Mouse (Mus musculus): ENCODE measurements around the gene Hnf4a. TPM values are rescaled to one million over a fixed set of nuclear protein-coding genes. Genes with fewer than 3 reads are reported as not detected.
A peak's percentile ranks its signal among the peaks of the same experiment; 100 is the strongest.

Gene Hnf4a
- polyA plus RNA-seq, 1 experiment: not detected

DNA sequence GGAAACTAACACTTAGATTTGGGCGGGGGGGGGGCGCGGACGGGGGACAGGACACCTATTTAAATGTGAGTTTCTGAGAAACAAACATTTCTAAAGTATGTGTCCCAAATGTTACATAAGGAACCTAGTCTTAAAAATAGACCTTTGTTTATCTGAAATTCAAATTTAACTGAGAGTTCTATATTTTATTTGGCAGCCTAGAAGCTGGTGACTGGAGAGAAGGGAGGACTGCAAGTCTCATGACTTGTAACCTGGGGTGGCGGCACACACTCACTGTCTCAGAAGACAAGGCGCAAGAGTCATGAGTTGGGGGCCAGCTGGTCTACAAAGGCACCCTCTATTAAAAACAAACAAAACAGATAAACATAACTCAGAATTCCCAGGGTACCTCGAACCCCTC is 94.5 kb downstream of the Hnf4a start:
- Histone ChIP-seq H3K27me3 (ENCODE audit: control insufficient read depth, insufficient read depth, low read length, poor library complexity, severe bottlenecking) (no peaks in the 10 kb centered on the region), H3K9me3 (replicated peaks; ENCODE audit: control insufficient read depth, insufficient read depth, low read length, poor library complexity, severe bottlenecking) (no peaks in the 10 kb centered on the region), H3K4me3 (ENCODE audit: low read depth, low read length) (no peak overlapping the region), H3K4me1 (ENCODE audit: control insufficient read depth, insufficient read depth, low read length) (no peaks in the 10 kb centered on the region), H3K36me3 (ENCODE audit: control insufficient read depth, insufficient read depth, low read length, poor library complexity, severe bottlenecking) (no peaks in the 10 kb centered on the region), H3K27ac (ENCODE audit: insufficient read depth, low read length) (no peak overlapping the region), H3K9ac (ENCODE audit: low read depth, poor library complexity, severe bottlenecking) (no peak overlapping the region)
- TF ChIP-seq CTCF (IDR thresholded peaks at IDR 0.05; ENCODE audit: low read depth, low read length) (no peak), POLR2A (IDR thresholded peaks at IDR 0.05; ENCODE audit: insufficient read depth, low read length) (no peak), EP300 (IDR thresholded peaks at IDR 0.05; ENCODE audit: insufficient read depth, low read depth, low read length) (no peak)

DNA sequence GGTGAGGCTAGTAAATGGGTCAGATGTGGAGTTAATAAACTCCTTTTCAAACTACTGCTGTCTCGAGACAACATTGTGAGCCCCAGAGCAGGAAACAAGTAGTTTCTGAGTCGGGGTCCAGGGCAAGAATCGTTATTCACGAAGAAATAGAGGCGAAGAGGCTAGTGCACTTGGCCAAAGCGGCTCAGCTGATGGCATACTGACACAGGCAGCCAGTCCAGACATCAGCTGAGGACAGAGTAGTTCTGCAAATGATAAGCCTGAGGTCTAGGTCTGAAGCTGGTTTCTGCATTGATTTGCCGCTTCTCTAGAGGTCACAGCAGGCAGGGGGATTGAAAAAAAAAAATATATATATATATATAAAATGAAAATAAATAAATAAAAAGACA is 95.1 kb downstream of the Hnf4a start:
- Histone ChIP-seq H3K9ac (ENCODE audit: low read depth, poor library complexity, severe bottlenecking) (peak overlapping the region; percentile 88), H3K27ac (ENCODE audit: insufficient read depth, low read length) (no peak overlapping the region), H3K4me3 (ENCODE audit: low read depth, low read length) (no peak overlapping the region), H3K4me1 (ENCODE audit: control insufficient read depth, insufficient read depth, low read length) (no peaks in the 10 kb centered on the region), H3K36me3 (ENCODE audit: control insufficient read depth, insufficient read depth, low read length, poor library complexity, severe bottlenecking) (no peaks in the 10 kb centered on the region), H3K9me3 (replicated peaks; ENCODE audit: control insufficient read depth, insufficient read depth, low read length, poor library complexity, severe bottlenecking) (no peaks in the 10 kb centered on the region), H3K27me3 (ENCODE audit: control insufficient read depth, insufficient read depth, low read length, poor library complexity, severe bottlenecking) (no peaks in the 10 kb centered on the region)
- TF ChIP-seq CTCF (IDR thresholded peaks at IDR 0.05; ENCODE audit: low read depth, low read length): no peak
- TF ChIP-seq EP300 (IDR thresholded peaks at IDR 0.05; ENCODE audit: insufficient read depth, low read depth, low read length): no peak
- no peak for TF ChIP-seq POLR2A (IDR thresholded peaks at IDR 0.05; ENCODE audit: insufficient read depth, low read length)

DNA sequence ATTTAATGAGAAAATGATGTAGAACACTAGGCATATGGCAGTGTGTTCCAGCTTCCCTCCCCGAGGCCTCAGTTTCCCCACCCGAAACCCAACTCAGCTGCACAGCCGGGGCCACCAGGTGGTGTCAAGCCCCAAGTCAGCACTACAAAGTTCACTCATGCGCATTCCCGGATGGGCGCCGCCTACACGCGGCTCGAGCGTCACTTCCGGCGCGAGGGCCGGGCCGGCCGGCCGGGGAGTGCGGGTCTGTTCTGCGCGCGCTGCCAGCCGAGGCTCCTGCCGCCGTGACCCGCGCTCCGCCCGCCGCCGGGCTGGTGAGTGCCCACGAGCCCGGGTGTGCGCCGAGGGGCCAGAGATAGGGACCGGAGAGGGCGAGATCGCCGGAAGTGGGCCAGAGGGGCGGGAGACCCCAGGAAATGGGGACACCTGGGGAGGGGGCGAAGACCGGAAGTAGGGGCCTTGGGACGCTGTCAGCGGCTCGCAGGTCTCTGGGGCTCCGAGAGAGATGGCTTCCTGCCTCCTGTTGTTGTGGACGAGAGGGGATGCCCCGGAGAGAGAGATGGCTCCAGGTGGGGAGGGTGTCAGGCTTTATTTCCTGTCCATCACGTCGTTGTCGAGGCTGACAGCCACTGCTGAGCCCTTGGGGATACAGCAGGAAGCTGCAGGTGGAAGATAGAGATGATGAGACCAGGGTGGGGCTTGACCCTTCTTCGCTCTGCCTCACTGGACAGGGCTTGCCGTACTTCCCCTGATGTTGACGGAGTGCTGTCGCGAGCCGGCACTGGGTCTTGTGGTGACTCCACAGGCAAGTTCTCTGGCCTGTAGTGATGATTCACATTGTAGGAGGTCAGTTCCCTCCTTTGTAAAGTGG is 95.7 kb downstream of the Hnf4a start, which contains the start of gene Ttpal:
TSS of gene Ttpal (plus strand) at position 214 of the 871 bp plus-strand sequence.
- no peaks in the 10 kb centered on the region for H3K27me3 ChIP-seq (ENCODE audit: control insufficient read depth, insufficient read depth, low read length, poor library complexity, severe bottlenecking)
- TF ChIP-seq CTCF (IDR thresholded peaks at IDR 0.05; ENCODE audit: low read depth, low read length): peak; percentile 55
- TF ChIP-seq POLR2A (IDR thresholded peaks at IDR 0.05; ENCODE audit: insufficient read depth, low read length): peak; percentile 61
- TF ChIP-seq EP300 (IDR thresholded peaks at IDR 0.05; ENCODE audit: insufficient read depth, low read depth, low read length): no peak
- H3K9ac ChIP-seq (ENCODE audit: low read depth, poor library complexity, severe bottlenecking): peak within 1 kb of the TSS; percentile 88
- no peaks in the 10 kb centered on the region for H3K36me3 ChIP-seq (ENCODE audit: control insufficient read depth, insufficient read depth, low read length, poor library complexity, severe bottlenecking)
- no peak within 1 kb of the TSS for H3K27ac ChIP-seq (ENCODE audit: insufficient read depth, low read length)
- no peaks in the 10 kb centered on the region for H3K4me1 ChIP-seq (ENCODE audit: control insufficient read depth, insufficient read depth, low read length)
- no peaks in the 10 kb centered on the region for H3K9me3 ChIP-seq (replicated peaks; ENCODE audit: control insufficient read depth, insufficient read depth, low read length, poor library complexity, severe bottlenecking)
- H3K4me3 ChIP-seq (ENCODE audit: low read depth, low read length): peak within 1 kb of the TSS; percentile 88

DNA sequence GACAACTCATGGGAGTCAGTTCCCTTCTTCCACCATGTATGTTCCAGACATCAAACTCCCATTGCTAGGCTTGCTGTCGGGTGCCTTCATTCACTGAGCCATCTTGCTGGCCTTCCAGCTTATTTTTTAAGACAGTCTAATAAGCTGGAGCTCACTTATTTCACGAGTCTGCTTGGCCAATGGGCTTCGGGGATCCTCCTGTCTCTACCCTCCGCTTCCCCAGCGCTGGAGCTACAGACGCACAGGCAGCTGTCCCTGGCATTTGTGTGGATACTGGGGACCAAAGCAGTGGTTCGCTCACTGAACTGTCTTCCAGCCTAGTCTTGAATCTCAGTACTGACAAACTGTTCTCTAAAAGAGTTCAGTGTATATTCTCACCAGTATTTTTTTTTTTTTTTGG is 99.6 kb downstream of the Hnf4a start:
- TF ChIP-seq POLR2A (IDR thresholded peaks at IDR 0.05; ENCODE audit: insufficient read depth, low read length) (no peak), CTCF (IDR thresholded peaks at IDR 0.05; ENCODE audit: low read depth, low read length) (no peak)
- Histone ChIP-seq H3K4me1 (ENCODE audit: control insufficient read depth, insufficient read depth, low read length) (no peaks in the 10 kb centered on the region), H3K36me3 (ENCODE audit: control insufficient read depth, insufficient read depth, low read length, poor library complexity, severe bottlenecking) (no peaks in the 10 kb centered on the region)

DNA sequence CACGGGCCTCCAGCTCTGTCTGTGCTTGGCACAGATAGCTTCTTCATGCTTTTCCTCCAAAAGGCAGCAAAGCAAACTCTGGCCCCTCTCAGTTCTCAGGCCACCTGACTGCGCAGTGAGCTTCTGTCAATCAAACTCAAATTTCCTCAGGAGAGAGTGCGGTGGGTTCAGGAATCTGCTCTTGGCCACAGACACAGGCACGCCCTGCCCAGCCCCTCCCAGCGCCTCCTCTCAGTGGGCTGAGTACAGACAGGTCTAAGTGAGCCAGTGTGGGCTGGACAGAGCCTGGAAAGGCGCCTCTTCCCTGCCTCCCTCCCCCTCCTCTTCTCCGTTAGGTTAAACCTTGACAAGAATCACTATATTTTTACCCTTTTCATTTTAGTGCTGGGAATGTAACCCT is 101.4 kb downstream of the Hnf4a start:
- Histone ChIP-seq H3K36me3 (ENCODE audit: control insufficient read depth, insufficient read depth, low read length, poor library complexity, severe bottlenecking) (no peaks in the 10 kb centered on the region), H3K4me1 (ENCODE audit: control insufficient read depth, insufficient read depth, low read length) (no peaks in the 10 kb centered on the region), H3K27me3 (ENCODE audit: control insufficient read depth, insufficient read depth, low read length, poor library complexity, severe bottlenecking) (no peaks in the 10 kb centered on the region), H3K27ac (ENCODE audit: insufficient read depth, low read length) (no peak overlapping the region), H3K4me3 (ENCODE audit: low read depth, low read length) (no peak overlapping the region), H3K9me3 (replicated peaks; ENCODE audit: control insufficient read depth, insufficient read depth, low read length, poor library complexity, severe bottlenecking) (no peaks in the 10 kb centered on the region), H3K9ac (ENCODE audit: low read depth, poor library complexity, severe bottlenecking) (no peak overlapping the region)
- TF ChIP-seq EP300 (IDR thresholded peaks at IDR 0.05; ENCODE audit: insufficient read depth, low read depth, low read length) (no peak), CTCF (IDR thresholded peaks at IDR 0.05; ENCODE audit: low read depth, low read length) (no peak), POLR2A (IDR thresholded peaks at IDR 0.05; ENCODE audit: insufficient read depth, low read length) (no peak)

More for the DNA sequence above, 99.6 kb downstream of the Hnf4a start:
- H3K4me3 ChIP-seq (ENCODE audit: low read depth, low read length): no peak overlapping the region
- no peaks in the 10 kb centered on the region for H3K9me3 ChIP-seq (replicated peaks; ENCODE audit: control insufficient read depth, insufficient read depth, low read length, poor library complexity, severe bottlenecking)
- no peak overlapping the region for H3K9ac ChIP-seq (ENCODE audit: low read depth, poor library complexity, severe bottlenecking)
- no peak overlapping the region for H3K27ac ChIP-seq (ENCODE audit: insufficient read depth, low read length)
- H3K27me3 ChIP-seq (ENCODE audit: control insufficient read depth, insufficient read depth, low read length, poor library complexity, severe bottlenecking): no peaks in the 10 kb centered on the region

DNA sequence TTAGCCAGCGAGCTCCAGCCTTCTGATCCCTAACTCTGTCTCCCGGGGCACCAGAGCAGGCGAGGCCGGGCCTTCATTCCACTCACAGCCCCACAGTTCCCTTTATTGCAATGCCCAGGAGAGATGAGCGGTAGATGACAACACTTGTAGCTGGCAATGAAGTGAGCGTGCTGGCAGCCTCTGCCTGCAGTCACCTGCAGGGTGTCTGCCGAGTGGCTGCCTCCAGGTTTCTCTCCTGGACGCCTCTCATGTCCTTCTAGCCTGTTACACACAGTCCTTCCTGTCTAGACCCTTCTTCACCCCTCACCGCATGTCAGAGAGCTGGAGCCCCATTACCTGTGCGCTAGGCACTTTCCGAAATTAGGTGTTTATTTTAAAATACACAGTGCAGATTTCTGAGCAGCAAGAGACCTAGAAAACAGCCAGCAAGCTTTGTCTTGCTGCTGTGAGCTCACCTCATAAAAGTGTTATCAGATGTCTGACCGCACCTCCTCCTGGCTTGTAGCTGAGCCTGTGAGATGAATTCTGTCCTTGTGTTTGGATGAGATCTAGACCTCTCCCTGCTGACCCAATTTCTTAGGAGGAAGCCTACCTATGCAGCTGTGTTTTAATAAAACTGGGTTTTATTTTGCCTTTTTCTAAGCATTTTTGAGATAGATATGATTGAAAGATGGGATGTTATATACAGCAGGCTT is 102.8 kb downstream of the Hnf4a start:
- no peak overlapping the region for H3K9ac ChIP-seq (ENCODE audit: low read depth, poor library complexity, severe bottlenecking)
- no peaks in the 10 kb centered on the region for H3K4me1 ChIP-seq (ENCODE audit: control insufficient read depth, insufficient read depth, low read length)
- H3K27me3 ChIP-seq (ENCODE audit: control insufficient read depth, insufficient read depth, low read length, poor library complexity, severe bottlenecking): no peaks in the 10 kb centered on the region
- H3K36me3 ChIP-seq (ENCODE audit: control insufficient read depth, insufficient read depth, low read length, poor library complexity, severe bottlenecking): no peaks in the 10 kb centered on the region
- no peak overlapping the region for H3K27ac ChIP-seq (ENCODE audit: insufficient read depth, low read length)
- no peaks in the 10 kb centered on the region for H3K9me3 ChIP-seq (replicated peaks; ENCODE audit: control insufficient read depth, insufficient read depth, low read length, poor library complexity, severe bottlenecking)
- TF ChIP-seq POLR2A (IDR thresholded peaks at IDR 0.05; ENCODE audit: insufficient read depth, low read length) (no peak), CTCF (IDR thresholded peaks at IDR 0.05; ENCODE audit: low read depth, low read length) (no peak), EP300 (IDR thresholded peaks at IDR 0.05; ENCODE audit: insufficient read depth, low read depth, low read length) (no peak)
- H3K4me3 ChIP-seq (ENCODE audit: low read depth, low read length): no peak overlapping the region

All from ES-Bruce4 (cell line).